Mouse (Mus musculus) adrenal gland, postnatal 10 days (tissue): ENCODE data around the gene Wdtc1. TPM values are rescaled to one million over a fixed set of nuclear protein-coding genes. Genes with fewer than 3 reads are reported as not detected.

Experiments
- DNase-seq: peaks from one replicate; pipeline ENCODE4 v3.0.0; 2021; ENCODE audit warnings: mixed read lengths
- total RNA-seq, 2 experiments: library from RNA; stranded (reverse); gene quantifications; 2 replicates each; pipeline ENCODE4 v1.2.3; 2021

The Wdtc1 gene
- total RNA-seq, 2 experiments from 2014 or later, result 46.3 to 50.1 TPM

GRCm38 (mm10) chr4:133282656-133283055, 70.6 kb downstream of the Wdtc1 start:
- DNase-seq, result no peak

- DNase-seq, result peak; percentile 43
Measured at GRCm38 (mm10) chr4:133281951-133282481, 71.3 kb downstream of the Wdtc1 start.

- DNase-seq, result no peak
Measured at GRCm38 (mm10) chr4:133281513-133281912, 71.8 kb downstream of the Wdtc1 start.

- DNase-seq, result no peak
Measured at GRCm38 (mm10) chr4:133278482-133278881, 74.8 kb downstream of the Wdtc1 start.

- DNase-seq, result no peak
Measured at GRCm38 (mm10) chr4:133278067-133278466, 75.2 kb downstream of the Wdtc1 start.

- peak; percentile 97 for DNase-seq
Measured at GRCm38 (mm10) chr4:133277104-133278026, 75.9 kb downstream of the Wdtc1 start, which contains the start of gene Tmem222. TSS of gene Tmem222 (minus strand) at chr4:133277792.

GRCm38 (mm10) chr4:133270929-133271328, 82.4 kb downstream of the Wdtc1 start:
- DNase-seq, result no peak

- DNase-seq, result peak; percentile 79
Measured at GRCm38 (mm10) chr4:133269596-133269995, 83.7 kb downstream of the Wdtc1 start.

GRCm38 (mm10) chr4:133268931-133269330, 84.3 kb downstream of the Wdtc1 start:
- DNase-seq, result no peak

GRCm38 (mm10) chr4:133266248-133266880, 86.9 kb downstream of the Wdtc1 start:
- DNase-seq, result peak; percentile 55

GRCm38 (mm10) chr4:133265759-133266158, 87.5 kb downstream of the Wdtc1 start:
- no peak for DNase-seq

- peak; percentile 63 for DNase-seq
Measured at GRCm38 (mm10) chr4:133265297-133265696, 88.0 kb downstream of the Wdtc1 start.

GRCm38 (mm10) chr4:133264559-133264958, 88.7 kb downstream of the Wdtc1 start:
- DNase-seq, result no peak

- DNase-seq, result no peak
Measured at GRCm38 (mm10) chr4:133263756-133264155, 89.5 kb downstream of the Wdtc1 start.

GRCm38 (mm10) chr4:133262882-133263281, 90.4 kb downstream of the Wdtc1 start, which contains the start of gene Sytl1:
TSS of gene Sytl1 (minus strand) at chr4:133263113.
- no peak for DNase-seq

- no peak for DNase-seq
Measured at GRCm38 (mm10) chr4:133262375-133262765, 90.9 kb downstream of the Wdtc1 start.

- DNase-seq, result no peak
Measured at GRCm38 (mm10) chr4:133261641-133262374, 91.5 kb downstream of the Wdtc1 start.

GRCm38 (mm10) chr4:133257798-133258408, 95.4 kb downstream of the Wdtc1 start:
- no peak for DNase-seq

- peak; percentile 46 for DNase-seq
Measured at GRCm38 (mm10) chr4:133257230-133257629, 96.1 kb downstream of the Wdtc1 start.

- no peak for DNase-seq
Measured at GRCm38 (mm10) chr4:133256820-133257219, 96.5 kb downstream of the Wdtc1 start.

- DNase-seq, result no peak
Measured at GRCm38 (mm10) chr4:133255392-133255791, 97.9 kb downstream of the Wdtc1 start.

GRCm38 (mm10) chr4:133253412-133253811, 99.9 kb downstream of the Wdtc1 start:
- DNase-seq, result peak; percentile 53
